Mouse (Mus musculus): ENCODE data around the gene D930048N14Rik.
"Not testable (repeated sequence)": the region's sequence is repeated elsewhere in the genome, so short reads cannot be mapped to it uniquely, and the experiment has no call there.

Gene D930048N14Rik

DNA sequence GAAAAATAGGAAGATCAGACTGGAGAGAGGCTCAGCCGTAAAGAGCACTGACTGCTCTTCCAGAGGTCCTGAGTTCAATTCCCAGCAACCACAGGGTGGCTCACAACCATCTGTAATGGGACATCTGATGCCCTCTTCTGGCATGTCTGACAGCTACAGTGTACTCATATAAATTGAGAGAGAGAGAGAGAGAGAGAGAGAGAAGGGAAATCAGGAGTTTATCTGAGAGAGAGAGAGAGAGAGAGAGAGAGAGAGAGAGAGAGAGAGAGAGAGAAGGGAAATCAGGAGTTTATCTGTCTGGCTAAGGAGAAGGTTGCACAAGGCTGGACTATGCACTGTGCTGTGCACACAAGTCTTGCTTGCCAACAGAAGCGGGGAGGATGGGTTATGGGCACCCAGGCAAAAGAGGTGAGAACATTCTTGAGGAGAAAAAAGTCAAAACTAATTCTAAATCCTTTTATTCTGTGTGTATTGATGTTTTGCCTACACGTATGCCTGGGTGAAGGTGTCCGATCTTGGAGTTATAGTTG lies 2.2 kb downstream of the D930048N14Rik start:
- no peak for DNase-seq (ENCODE audit: low spot score in 2 of 2)

DNA sequence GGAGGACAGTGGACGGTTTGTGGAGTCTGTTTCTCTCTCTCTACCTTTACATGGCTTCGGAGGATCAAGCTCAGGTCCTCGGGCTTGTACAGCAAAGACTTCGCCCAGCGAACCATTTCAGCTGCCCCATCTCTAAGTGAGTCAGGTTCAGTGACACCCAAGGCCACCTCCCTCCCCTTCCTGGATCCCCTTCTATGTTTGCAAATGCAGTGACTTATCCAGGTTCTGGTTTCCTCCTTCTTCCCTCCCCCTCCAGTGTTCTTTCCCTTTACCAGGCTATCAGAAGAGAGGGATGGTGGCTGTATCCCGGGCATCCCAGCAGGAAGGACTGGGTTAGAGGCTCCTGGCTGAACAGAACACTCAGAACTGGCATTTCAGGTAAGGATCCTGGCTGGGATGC lies 3.0 kb downstream of the D930048N14Rik start:
- DNase-seq (ENCODE audit: low spot score in 2 of 2) = no peak

DNA sequence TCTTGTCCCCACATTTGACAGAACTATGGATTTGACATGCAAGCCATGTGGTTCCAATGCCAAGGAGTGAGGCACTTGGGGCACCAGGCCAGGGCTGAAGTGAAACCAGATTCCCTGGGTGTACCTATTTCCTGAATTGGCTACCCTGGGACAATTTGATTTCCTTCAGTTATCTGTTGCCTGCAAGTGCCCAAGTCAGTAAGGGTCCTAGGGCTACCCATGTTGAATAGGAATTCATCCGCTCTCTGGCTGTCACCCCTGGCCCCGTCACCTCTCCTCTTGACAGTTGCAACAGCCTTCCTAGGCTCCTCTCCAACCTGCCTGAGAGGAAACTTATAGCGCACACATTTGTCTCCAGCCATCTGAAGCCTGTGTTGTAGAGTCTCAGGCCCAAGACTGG lies 4.1 kb downstream of the D930048N14Rik start:
- DNase-seq (ENCODE audit: low spot score in 2 of 2) = no peak

DNA sequence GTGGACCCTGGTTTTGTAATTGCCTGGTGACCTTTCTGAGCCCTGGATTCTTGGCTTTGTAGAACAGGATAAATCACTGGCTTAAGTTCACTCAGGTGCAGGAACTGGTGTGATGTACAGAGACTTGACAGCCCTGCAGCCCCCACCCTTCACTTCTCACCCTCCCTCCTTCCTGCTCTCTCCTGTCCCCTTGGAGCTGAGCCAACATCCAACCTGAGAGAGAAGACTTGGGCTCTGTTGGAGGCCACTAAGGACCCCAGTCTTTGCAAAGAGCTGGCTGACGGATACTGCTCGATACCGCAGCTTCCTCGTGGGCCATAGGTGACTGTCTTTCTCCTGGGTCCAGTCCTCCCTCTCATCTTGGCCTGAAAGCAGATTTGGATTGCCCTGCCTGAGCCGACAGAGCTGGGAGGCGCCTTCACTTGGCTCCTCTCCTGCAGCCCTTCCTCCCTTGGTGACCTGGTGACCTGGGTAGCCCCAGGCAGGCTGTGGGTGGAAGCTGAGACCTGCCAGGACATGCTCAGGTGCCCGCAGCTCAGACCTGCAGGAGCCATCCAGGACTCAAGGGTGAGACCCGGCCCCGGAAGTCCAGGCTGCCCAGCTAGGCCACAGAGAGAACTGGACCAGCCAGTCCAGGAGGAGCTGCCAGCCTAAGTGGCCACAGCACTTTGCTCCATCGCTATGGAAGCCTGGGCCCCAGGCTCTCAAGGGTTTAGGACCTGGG lies 6.2 kb downstream of the D930048N14Rik start:
- peak; percentile 83 to 85 for DNase-seq (ENCODE audit: low spot score in 2 of 2)

DNA sequence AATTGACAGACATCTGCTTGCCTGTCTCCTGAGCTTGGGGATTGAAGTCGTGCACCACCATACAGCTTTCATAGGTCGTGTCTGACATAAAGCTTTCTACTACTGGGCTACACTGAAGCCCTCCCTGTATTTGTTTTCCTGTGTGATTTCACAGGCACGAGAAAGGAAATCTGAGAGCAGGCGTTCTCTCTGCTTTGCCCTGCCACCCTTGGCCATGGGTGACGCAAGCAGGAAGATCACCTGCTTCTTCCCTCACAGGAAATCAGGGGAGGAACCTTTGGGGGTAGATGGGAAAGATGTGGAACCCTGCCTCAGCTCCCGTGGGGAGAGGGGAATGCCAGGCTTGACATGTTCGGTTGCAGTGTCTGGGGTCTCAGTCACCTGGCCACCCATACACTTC lies 7.5 kb downstream of the D930048N14Rik start:
- DNase-seq (ENCODE audit: low spot score in 2 of 2) = no peak

DNA sequence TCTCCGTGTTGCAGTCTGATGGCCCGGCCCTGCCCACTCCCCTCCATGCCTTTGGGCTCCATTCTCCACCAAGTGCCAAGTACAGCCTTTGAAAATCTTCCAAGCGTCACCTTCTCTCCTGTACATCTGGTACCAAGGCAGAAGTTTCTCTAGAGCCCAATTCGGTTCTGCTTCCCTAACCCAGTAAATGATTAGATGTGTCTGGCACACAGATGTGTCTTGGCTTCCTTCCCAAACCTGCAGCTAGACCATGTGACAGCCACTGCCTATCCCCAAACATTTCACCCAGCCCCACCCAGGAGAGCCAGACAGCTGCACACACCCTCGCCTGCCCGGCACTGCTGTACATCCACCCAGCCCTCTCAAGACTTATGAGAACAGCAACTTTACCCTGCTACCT lies 8.0 kb downstream of the D930048N14Rik start:
- DNase-seq (ENCODE audit: low spot score in 2 of 2) = peak; percentile 46 to 56

DNA sequence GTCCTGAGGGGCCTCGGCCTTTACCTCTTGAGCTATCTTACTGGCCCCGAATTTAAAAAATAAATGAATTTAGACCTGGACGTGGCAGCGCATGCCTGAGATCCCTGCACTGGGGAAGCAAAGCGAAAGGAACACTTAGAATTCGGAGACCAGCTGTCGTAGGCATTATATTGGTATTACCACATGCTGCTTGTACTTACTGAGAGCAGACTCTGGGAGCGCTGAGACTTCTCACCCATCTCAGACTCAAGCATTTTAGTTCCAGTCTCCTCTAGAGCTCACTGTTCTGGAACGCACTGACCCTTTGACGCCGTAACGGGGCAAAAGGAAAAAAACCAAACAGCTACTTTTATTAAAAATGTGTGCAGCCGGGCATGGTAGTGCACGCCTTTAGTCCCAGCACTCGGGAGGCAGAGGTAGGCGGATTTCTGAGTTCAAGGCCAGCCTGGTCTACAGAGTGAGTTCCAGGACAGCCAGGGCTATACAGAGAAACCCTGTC lies 11.2 kb downstream of the D930048N14Rik start:
- DNase-seq (ENCODE audit: low spot score in 2 of 2) = no peak

DNA sequence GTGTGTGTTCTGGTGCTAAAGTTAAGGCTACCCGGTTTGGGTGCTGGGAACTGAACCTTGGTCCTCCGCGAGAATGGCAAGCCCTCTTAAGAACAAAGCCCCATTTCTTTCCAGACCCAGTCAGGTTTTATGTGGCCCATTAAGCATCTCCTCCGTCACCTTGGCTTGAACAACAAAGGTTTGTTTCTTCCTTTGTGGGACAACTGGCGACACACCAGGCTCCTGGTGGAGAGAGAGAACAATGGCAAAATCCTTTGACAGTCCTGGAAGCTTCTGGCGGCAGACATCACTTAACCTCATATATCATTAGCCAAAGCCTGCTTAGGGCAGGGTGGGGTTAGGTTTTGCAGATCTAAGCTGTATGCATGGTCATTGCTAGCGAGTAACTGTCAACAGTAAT lies 11.9 kb downstream of the D930048N14Rik start:
- no peak for DNase-seq (ENCODE audit: low spot score in 2 of 2)

DNA sequence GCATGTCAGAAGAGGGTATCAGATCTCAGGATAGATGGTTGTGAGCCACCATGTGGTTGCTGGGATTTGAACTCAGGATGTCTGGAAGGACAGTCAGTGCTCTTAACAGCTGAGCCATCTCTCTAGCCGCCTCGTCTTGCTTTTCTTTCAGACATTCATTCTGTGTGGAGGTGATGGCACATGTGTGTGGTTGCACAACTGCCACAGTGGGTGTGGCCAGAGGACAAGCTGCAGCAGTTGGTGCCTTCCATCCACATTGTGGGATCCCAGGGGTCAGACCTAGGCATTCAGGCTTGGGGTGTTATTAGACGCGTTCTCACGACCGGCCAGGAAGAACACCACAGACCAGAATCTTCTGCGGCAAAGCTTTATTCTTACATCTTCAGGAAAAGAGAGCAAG lies 14.0 kb downstream of the D930048N14Rik start:
- not testable (repeated sequence) for DNase-seq (ENCODE audit: low spot score in 2 of 2)

DNA sequence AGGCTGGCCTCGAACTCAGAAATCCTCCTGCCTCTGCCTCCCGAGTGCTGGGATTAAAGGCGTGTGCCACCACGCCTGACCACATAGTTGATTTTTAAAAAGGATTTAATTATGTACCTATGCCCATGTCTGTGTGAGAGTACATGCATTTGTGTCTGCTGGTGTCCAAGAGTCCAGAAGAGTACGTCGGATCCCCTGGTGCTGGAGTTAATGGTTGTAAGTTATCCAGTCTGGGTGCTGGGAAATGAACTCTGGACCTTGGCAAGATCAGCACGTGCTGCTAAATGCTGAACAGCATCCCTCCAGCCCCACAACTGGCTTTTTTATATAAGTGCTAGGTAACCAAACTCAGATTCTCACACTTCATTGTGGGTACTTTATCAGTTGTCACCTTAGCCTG lies 20.1 kb downstream of the D930048N14Rik start:
- no peak for DNase-seq (ENCODE audit: low spot score in 2 of 2)

DNA sequence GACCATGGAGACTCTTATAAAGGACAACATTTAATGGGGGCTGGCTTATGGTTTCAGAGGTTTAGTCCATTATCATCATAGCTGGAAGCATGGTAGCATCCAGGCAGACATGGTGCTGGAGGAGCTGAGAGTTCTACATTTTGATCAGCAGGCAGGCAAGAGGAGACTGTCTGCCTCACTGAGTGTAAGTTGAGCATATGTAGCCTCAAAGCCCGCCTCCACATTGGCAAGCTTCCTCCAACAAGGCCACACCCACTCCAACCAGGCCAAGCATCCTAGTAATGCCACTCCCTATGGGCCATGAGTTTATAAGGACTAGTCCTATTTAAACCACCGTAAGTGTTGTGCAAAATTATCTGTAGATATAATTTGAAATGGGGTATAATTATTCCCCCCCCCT lies 20.6 kb downstream of the D930048N14Rik start:
- DNase-seq (ENCODE audit: low spot score in 2 of 2) = no peak

DNA sequence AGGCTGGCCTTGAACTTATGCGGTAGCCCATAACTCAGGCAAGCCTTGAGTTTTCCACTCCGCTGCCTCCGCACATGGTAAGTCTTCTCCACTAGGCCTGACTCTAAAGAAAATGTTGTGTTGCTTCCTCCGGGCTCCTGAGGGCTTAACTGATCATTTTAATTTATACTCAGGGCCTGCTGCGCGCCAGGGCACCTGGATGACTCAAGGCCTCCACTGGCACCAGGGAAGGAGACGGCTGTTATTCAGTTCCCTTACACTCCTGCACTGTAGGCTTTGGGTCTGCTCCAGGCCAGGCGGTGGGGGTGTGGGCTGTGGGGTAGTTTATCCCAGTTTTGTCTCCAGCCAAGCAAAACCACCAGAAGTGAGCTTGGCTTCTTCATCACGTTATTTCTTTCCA lies 22.5 kb downstream of the D930048N14Rik start:
- peak in 1 of 2 experiments; percentile 34 for DNase-seq (ENCODE audit: low spot score in 2 of 2)

DNA sequence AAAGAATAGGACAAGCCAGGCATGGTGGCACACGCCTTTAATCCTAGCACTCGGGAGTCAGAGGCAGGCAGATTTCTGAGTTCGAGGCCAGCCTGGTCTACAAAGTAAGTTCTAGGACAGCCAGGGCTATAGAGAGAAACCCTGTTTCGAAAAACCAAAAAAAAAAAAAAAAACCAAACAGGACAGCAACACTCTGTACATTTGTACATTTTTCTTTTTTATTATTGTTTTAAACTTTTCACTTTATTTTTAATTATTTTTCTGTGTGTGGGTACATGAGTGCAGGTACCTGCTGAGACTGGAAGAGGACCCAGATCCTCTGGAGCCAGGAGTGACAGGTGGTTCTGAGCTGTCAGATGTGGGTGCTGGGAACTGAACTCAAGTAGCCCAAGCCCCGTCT lies 24.6 kb downstream of the D930048N14Rik start:
- DNase-seq (ENCODE audit: low spot score in 2 of 2) = no peak

DNA sequence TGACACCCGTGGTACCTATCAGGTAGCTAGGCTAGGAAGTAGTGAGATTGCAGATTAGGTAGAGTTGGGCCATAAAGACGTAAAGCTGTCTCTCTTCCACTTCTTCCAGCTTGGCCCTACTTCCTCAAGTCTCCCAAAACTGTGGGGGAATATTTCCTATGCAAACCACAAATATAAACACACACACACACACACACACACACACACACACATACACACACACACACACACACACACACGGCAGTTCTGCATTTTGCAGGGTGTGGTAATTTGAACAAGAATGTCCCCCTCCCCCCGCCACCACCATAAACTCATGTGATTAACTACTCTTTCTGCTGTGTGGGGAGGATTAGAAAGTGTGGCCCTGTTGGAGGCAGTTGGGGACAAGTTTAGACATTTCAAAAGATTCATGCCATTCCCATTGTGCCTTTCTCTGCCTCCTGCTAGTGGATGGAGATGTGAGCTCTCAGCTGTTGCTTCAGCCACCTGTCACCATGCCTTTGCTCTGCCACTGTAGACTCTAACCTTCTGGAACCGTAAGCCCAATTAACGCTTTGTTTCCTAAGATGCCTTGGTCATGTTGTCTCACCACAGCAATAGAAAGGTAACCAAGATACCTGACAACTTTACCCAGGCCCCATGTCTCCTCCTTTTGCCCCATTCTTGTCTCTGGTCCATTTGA lies 27.1 kb downstream of the D930048N14Rik start:
- DNase-seq (ENCODE audit: low spot score in 2 of 2) = no peak

DNA sequence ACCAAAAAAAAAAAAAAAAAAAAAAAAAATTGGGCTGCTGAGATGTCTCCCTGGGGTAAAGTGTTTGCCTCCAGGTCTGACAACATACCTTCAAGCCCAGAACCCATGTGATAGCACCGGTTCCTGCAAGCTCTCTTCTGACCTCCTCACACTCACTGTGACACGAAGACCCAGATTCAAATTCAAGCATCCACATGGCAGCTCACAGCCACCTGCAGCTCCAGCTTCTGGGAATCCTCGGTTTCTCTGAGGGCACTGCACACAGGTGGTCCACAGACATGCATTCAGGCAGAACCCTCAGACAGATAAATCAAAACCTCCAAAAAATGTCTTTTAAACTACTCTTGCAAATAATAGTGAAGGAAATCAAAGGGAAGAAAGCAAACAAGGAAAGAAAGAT lies 28.7 kb downstream of the D930048N14Rik start:
- DNase-seq (ENCODE audit: low spot score in 2 of 2) = no peak

DNA sequence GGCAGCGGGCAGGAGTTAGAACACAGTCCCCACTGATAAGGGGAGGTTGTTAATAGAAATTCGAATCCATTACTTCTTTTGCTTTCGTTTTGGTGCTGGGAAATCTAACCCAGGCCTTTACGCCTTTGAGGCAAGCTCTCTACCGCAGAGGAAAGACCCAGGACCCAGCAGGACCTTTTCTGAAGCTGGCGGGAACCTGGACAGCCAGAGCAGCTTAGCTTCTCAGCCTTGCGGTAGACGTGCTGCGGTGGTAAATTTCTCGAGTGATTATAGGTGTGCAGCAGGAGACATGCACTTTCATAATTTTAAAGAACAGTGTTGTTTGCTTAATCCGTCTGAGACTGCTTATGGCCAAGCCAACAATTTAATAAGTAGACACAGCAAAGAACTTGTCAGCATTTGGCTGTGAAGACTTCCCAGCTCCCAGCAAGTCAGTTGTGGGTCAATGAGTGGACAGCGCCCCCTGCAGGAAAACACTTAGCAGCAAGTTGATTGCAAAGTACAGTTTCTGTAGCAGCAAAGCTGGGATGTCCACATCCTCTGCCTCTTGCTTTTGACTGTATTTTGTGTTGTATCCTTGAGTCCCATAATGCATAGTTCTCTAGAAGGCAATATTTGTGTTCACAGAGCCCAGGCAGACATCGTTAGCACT lies 30.7 kb downstream of the D930048N14Rik start:
- DNase-seq (ENCODE audit: low spot score in 2 of 2) = peak; percentile 82 to 90

DNA sequence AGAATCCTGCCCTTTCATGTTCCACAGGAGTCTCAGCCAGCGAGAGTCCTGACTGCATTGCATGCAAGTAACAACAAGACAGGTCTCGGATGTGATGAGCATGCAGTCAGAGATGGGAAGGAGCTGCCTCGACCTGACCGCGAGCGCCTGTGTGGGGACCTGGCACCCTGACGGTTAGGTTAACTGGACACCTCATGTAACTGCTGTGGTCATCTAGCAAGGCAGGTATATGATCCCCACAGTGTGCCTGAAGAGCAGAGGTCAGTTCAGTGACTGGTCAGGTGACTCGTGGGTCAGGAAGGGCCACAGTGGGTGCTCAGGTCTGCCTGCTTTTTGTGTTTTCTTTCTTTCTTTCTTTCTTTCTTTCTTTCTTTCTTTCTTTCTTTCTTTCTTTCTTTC lies 31.2 kb downstream of the D930048N14Rik start:
- no peak for DNase-seq (ENCODE audit: low spot score in 2 of 2)

DNA sequence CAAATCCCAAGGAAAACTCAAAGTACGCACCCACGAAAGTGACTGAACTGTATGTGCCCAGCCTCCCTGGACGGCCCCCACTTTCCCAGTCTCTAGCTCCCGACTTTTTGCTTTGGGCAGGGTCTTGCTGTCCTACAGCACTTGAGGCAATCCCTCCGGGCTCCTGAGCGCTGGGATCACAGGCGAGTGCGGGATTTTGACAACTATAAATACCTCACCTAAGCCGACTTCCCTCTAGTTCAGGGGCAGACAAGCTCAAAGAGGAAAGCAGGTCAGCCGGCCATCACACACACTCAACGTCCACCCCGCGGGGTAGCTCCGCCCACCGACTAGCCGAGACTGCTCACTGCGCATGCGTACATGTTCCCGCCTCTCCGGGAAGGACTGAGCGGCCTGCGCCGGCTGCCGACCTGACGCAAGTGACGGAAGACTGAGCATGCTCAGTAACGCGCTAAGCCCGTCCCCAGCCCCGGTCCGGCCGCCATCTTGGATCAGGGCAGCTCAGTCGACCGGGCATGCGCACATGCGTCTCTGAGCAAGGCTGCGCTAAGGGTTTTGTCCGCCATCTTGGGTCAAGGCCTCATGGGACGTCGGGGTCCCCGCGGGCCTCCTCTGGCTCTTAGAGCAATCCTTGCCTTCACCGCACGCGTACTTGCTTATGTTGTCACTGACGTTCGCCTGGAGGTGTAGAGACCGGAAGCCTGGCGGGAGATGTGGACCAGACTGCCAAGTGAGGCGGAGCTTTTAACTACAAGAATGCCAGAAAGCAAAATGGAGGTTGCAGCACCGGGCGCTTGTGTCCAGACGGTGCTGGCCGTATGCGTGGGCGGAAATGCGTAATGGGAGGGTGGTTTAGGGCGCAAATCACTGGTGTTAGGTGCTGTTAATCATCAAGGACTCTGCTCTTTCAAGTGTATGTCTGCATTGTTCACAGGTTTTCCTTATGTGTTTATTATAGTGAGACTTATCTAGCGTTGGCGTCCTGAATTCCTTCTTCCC lies 37.9 kb downstream of the D930048N14Rik start, which contains the start of gene 0610009B22Rik:
Gene 0610009B22Rik, minus strand, starts transcription at position 545 of the 999 bp plus-strand sequence.
- peak; percentile 98 to 100 for DNase-seq (ENCODE audit: low spot score in 2 of 2)

DNA sequence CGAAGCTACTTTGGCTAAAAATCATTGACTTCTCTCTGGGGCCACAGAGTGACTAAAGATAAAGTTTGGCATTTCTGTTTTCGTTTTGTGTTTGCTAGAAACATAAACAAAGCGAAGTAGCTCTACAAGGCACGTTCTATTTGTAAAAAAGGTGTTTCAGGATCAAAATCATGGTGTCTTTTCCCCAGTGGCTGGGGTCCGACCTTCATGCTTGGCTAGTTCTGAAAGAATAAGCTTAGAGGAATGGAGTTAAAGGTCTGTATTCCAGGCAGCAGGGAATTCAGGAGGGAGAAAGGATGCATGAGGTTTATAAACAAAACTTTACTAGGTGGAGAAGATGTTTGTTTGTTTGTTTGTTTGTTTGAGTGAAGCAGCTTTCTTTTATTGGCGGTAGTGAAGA lies 38.6 kb downstream of the D930048N14Rik start:
- DNase-seq (ENCODE audit: low spot score in 2 of 2) = no peak

DNA sequence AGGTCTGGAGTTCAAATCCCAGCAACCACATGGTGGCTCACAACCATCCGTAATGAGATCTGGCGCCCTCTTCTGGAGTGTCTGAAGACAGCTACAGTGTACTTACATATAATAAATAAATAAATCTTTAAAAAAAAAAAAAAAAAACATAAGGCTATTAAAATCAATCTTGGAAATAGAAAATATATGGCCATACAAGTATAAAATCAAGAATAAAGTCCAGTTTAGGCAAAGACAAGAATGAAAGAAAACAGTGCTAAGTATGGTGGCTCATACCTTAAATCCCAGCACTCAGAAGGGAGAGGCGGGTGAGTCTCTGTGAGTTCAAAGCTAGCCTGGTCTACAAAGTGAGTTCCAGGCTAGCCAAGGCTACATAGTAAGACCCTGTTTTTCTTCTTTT lies 39.8 kb downstream of the D930048N14Rik start:
- not testable (repeated sequence) for DNase-seq (ENCODE audit: low spot score in 2 of 2)

DNA sequence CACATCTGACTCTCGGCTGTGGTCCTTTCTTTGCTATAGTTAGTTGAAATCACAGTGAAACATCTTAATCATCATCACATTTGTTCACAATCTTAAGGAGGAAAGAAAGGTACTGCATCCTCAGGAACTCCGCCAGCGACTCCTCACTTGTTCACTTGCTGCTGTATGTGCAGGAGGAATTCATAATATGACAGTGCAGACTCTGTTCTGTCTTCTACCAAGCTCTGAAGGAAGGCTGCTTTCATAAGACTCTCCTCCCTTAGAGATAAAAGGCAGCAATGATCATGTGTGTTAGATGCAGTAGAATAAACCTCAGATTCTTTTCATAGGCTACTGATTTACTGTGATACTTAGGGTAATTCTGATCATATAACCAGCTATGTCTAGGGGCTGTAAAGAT lies 44.2 kb downstream of the D930048N14Rik start:
- DNase-seq (ENCODE audit: low spot score in 2 of 2) = no peak
